Mouse (Mus musculus) kidney, adult 2 months (tissue): ENCODE results near the gene Rptor.

Experiments
- CTCF ChIP-seq: fragments of 200-500 bp; conservative IDR thresholded peaks from 2 replicates; pipeline ENCODE4 v1.5.1; 2011; ENCODE audit warnings: low read depth, mild to moderate bottlenecking, control low read depth, low read length, moderate library complexity, mixed read lengths; ENCODE audit not compliant: insufficient read depth, insufficient read length
- POLR2A ChIP-seq: fragments of 200-500 bp; IDR thresholded peaks from one replicate; pipeline ENCODE4 v1.6.1; 2011; ENCODE audit warnings: low read depth, low read length, control low read depth

DNA sequence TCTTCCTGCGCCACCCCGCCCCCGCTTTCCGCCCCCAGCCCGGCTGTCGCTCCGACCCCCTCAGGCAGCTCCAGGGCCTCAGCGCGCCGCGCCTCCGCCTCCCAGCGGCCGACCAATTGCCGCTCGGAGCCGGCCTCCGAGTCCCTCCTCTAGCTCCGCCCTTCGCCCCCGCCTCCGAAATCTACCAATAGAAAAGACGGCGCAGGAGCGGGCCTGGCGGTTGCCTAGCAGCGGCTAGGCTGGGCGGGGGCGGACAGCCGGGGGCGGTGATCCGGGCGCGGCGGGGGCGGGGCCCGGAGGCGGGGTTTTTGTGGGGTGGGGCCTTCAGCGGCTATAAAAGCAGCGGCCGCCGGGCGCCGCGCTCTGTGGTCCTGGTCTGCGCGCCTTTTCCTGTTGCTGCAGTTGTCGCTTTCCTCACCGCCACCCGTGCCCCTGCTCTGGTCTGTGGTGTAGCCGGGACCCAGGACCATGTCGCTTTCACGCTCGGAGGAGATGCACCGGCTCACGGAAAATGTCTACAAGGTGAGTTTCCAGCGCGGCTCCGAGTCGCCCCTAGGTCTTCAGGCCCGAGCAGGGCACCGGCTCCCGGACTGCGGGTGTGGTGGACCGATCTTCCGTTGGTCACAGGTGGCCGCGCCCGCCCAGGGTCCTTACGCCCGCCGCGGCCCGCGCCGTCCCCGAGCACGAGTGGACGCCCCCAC, 340.2 kb downstream of the Rptor start, which contains the start of gene Baiap2:
- TF ChIP-seq POLR2A: peak; percentile 99
- TF ChIP-seq CTCF: no peak
